Mouse (Mus musculus) G1E-ER4 (cell line): ENCODE results near the gene 4931408C20Rik. TPM values are rescaled to one million over a fixed set of nuclear protein-coding genes. Genes with fewer than 3 reads are reported as not detected.

Experiments
- GATA1 ChIP-seq: IDR thresholded peaks from one replicate; pipeline ENCODE4 v1.8.0; 2012; ENCODE audit warnings: low read length, inconsistent platforms
- polyA plus RNA-seq: library from polyadenylated mRNA; stranded (reverse); fragments of >175 nt; gene quantifications from 2 replicates; pipeline ENCODE4 v1.2.3, GENCODE M21; 2012

4931408C20Rik gene
- polyA plus RNA-seq = not detected in 2 replicates

DNA sequence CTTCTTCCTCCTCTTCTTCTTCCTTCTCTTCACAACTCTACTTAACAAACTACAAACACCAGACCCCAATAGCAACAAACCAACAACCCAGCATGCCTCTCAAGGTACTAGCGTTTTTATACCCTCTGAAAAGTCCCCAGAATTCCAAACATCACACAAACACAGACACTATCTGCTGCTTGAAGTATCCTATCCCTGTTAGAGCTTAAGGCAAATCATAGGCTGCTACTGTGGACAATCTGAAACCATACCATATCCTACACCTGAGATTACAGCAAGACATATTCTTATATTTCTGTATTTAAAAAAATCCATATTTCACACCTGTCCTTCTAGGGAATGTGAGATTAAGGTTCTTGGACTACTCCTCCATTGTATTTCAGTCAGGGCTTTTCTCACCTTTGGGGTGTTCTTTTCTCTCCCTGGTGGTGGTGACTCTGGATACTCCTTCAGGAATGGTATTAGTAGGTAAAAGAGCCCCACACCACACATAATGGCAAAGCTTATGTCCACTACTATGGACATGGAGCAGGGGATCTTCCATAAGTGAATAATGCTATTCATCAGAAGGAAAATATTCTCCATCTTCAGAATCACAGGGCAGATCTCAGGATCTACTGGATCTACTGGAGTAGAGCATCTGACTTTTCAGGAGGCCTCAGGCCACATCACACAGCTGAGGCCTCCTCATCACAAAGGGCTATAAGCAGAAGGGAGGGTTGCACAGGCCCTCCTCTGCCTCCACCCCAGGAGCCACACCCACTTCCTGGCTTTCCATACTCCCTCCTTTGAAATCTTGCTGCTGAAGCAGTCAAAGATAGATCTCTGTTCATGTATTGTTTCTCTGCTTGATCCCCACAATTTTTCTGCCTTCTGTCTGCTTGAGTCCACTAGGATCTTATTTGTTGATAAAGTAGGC lies at the start of gene 4931408C20Rik:
4931408C20Rik (minus strand) TSS at position 619 of the 919 bp plus-strand sequence.
- TF ChIP-seq GATA1 = no peak

DNA sequence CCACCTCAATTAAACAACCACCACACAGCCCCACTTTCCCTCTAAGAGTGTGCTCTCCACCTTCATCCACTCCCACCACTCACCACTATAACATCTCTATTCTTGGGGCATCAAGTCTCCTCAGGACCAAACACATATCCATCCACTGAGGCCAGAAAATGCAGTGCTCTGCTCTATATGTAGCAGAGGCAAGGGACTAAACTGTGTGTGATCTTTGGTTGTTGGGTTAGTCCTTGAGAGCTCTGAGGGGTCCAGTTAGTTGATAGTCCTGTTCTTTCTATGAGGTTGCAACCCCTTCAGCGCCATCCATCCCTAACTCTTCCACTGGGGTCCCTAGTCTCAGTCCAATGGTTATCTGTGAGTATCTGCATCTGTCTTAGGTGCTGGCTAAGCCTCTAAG lies 666 bp upstream of the 4931408C20Rik start:
- no peak for TF ChIP-seq GATA1

DNA sequence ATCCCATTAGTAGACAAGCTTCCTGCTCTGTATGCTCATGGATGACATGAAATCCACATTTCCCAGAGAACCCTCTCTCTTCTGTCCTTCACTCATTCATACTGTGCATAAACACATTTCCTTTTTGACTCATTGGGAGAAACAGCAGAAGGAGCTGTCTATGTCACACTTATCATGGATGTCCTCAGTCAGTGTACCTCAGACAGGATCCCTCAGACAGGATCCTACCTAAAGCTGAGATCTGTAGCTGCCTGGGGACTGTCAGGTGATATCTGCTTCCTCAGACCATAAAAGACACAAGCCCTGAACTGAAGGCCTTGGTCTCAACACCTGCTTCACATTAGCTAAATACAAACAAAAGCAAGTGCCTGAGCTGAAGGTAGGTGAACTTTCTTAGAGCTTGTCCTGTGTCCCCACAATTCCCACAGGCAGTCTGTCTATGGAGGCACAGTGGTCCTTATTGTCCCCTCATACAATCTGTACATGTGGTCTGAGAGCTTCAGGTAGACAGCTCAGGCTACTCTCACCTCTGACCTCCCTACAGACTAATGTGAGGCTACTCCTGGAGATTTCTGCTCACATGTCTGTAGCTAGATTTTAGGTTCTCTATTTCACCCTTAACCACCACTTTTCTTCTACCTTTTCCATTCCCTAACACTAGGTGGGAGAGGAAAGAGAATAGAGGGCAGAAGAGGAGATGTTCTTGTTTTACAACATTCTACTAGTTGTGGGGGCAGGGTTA lies 1.1 kb downstream of the 4931408C20Rik start:
- TF ChIP-seq GATA1 = no peak

DNA sequence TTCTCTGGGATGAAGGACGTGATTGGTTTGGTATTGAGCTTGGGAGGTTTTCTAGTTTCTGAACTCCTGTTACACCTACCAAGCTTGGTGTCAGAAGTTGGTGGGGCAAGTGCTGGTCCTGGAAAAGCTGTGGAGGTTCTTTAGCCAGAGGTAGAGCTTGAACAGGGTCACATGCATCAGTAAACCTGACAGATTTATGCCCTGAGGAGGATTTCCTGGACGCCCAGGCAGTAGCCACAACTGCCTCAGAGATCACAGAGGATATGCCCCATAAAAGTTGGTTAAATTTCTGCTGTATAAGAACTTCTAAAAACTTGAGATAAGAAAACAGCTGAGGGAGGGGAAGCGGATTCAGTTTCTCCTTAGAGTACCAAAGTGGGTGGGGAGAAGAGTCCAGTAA lies 1.9 kb downstream of the 4931408C20Rik start:
- no peak for TF ChIP-seq GATA1

DNA sequence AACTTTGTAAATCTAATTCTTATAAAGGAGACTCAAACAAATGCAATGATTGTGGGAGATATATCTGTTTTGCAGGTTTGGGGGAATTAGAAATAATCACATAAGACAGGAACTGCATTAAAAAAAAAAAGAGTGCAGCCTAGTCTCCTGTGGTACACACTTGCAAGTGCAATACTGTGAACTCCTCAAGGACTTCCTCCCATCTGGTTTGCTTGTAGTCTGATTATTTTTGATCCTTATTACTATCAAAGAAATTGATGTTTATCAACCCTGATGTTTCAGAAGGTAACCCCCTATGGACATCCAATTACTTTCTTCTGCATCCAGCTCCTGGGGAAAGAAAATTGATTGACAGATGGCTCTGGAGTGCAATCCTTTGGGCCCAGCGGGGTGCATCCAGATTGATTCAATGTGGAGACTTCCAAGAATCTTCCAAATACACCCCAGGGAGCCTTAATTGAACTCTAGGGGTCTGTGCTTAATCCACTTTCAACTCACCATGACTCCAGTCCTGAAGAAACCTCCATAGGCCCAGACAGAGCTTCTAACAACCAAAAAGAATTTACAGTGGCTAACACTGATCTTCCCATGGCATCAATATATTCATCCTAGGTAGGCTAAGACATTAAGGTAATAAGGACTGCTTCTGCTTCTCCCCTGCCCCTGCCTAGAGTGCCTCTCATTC lies 37.4 kb downstream of the 4931408C20Rik start:
- no peak for TF ChIP-seq GATA1

DNA sequence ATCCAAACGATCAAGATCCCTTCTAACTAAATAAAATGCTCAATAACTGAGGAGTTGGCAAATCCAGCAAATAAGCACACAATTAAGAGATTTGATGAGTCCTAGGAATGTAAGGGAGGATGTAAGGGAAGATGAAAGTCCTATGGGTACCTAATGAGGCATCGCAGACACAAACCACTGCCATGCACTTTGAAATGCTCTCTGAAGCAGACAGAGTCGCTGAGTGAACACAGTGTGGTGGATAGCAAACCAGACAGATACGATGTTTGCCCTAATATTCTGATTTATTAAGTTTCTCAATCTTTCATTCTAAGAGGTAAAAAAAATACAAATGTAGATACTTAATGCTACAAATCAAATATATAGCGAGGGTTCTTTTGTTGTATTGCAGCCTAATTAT lies 51.2 kb downstream of the 4931408C20Rik start:
- TF ChIP-seq GATA1 = no peak
